Comparison of ENCODE assay signal across 20 mouse cellular contexts in the genomic region with DNA sequence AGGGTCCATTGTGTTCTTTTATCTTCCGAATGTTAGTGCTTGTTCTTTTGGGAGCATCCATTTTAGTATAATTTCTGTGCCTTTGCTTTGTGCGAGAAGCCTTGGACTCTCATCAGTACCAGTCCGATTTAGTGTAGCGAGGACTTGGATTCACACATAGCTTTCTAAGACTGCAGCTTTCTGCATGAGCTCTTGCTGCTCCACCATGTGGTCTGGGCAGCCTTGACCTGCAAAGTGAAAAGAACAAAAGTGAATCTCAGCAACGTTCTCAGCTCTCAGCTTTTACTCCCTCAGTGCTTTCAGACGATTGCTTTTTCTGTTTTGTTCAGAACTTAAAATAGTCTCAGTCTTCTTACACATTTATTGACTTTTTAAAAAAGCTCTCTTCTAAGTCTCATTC.
A peak's percentile ranks its signal among the peaks of the same experiment; 100 is the strongest.
DNase-seq lines count a peak whose midpoint lies in the region; ATAC-seq and TF ChIP-seq lines count a peak whose summit lies in the region.
"Had no signal": no experiment of that assay in that cellular context is flagged by ENCODE, and none has a peak within 500 bp of the region (broad histone marks: within the 10 kb centered on the region; RNA-seq: fewer than 3 reads in every experiment).

No protein-coding gene starts in this region.

- in situ Hi-C loops in CH12.LX (cut with MboI; ENCODE audit: low pct_ligation_motif_present, low pct_unique_long_range_greater_than_20kb, low sequenced_read_pairs), result no loop called here

- TF ChIP-seq EP300 in CH12.LX (IDR thresholded peaks at IDR 0.05; ENCODE audit: low read length), result no peak

- H3K4me2 ChIP-seq in kidney, embryonic 14.5 days (replicated peaks; ENCODE audit: low read depth, low read length), result no peak overlapping the region
- no peak overlapping the region for H3K4me2 ChIP-seq in CH12.LX (ENCODE audit: insufficient read depth, low read depth, poor library complexity, severe bottlenecking)
- H3K4me2 ChIP-seq: forebrain, embryonic 15.5 days; limb, embryonic 12.5 days; liver, embryonic 13.5 days; lung, embryonic 15.5 days; neural tube, embryonic 12.5 days had no signal

- H3K9me3 ChIP-seq in kidney, embryonic 14.5 days (ENCODE audit: control insufficient read depth, low read length), result no peaks in the 10 kb centered on the region
- no peaks in the 10 kb centered on the region for H3K9me3 ChIP-seq in CH12.LX (replicated peaks; ENCODE audit: low read length)
- H3K9me3 ChIP-seq: embryonic facial prominence, embryonic 10.5 days; forebrain, embryonic 15.5 days; hindbrain, embryonic 10.5 days; limb, embryonic 12.5 days; liver, embryonic 13.5 days; lung, embryonic 15.5 days; neural tube, embryonic 12.5 days had no signal

- no peaks in the 10 kb centered on the region for H3K36me3 ChIP-seq in kidney, adult 2 months (ENCODE audit: control insufficient read depth, insufficient read depth, low read length)
- H3K36me3 ChIP-seq in kidney, embryonic 14.5 days (ENCODE audit: control insufficient read depth, insufficient read depth, low read length), result no peaks in the 10 kb centered on the region
- peaks cover 0 to 2% of the 10 kb centered on the region in 2 experiments for H3K36me3 ChIP-seq in CH12.LX (replicated peaks in 1 of 2; ENCODE audit: control insufficient read depth in 1 of 2, insufficient read depth in 1 of 2, low read length in 1 of 2)
- H3K36me3 ChIP-seq: embryonic facial prominence, embryonic 10.5 days; forebrain, embryonic 15.5 days; hindbrain, embryonic 10.5 days; limb, embryonic 12.5 days; liver, embryonic 13.5 days; lung, embryonic 15.5 days; neural tube, embryonic 12.5 days had no signal

- no peak for ATAC-seq in kidney, embryonic 14.5 days (ENCODE audit: low FRiP score, low TSS enrichment)
- ATAC-seq: forebrain, embryonic 15.5 days had no signal

- H3K4me3 ChIP-seq in gastrocnemius, adult 2 months, result no peak overlapping the region
- no peak overlapping the region for H3K4me3 ChIP-seq in kidney, adult 2 months (ENCODE audit: insufficient read depth, low read depth, low read length)
- H3K4me3 ChIP-seq in kidney, embryonic 14.5 days (ENCODE audit: low read length), result no peak overlapping the region
- no peak overlapping the region for H3K4me3 ChIP-seq in CH12.LX (replicated peaks in 1 of 3; ENCODE audit: low read depth in 2 of 3, low read length in 2 of 3, poor library complexity in 1 of 3)
- H3K4me3 ChIP-seq: embryonic facial prominence, embryonic 10.5 days; forebrain, embryonic 15.5 days; hindbrain, embryonic 10.5 days; limb, embryonic 12.5 days; liver, embryonic 13.5 days; lung, embryonic 15.5 days; neural tube, embryonic 12.5 days had no signal

- no peak overlapping the region for H3K9ac ChIP-seq in kidney, embryonic 14.5 days (ENCODE audit: low read depth, low read length)
- H3K9ac ChIP-seq in CH12.LX (ENCODE audit: insufficient read depth, low read depth), result no peak overlapping the region
- H3K9ac ChIP-seq: forebrain, embryonic 15.5 days; limb, embryonic 12.5 days; liver, embryonic 13.5 days; lung, embryonic 15.5 days; neural tube, embryonic 12.5 days had no signal

- peak; percentile 11; the same call in 1 of the 2 replicates for TF ChIP-seq CTCF in gastrocnemius, adult 2 months (IDR thresholded peaks at IDR 0.05)
- TF ChIP-seq CTCF in kidney, adult 2 months (conservative IDR thresholded peaks at IDR 0.05; ENCODE audit: insufficient read depth, insufficient read length, low read depth, low read length), result 0 out of 2 replicates have a peak, but pooled peaks have one; percentile 14
- no peak for TF ChIP-seq CTCF in CH12.LX (conservative IDR thresholded peaks at IDR 0.05 in 1 of 2, IDR thresholded peaks at IDR 0.05 in 1 of 2; ENCODE audit: low read depth in 2 of 2, low read length in 2 of 2)

- H3K27me3 ChIP-seq in kidney, adult 2 months (replicated peaks; ENCODE audit: control insufficient read depth, insufficient read depth, low read length), result no peaks in the 10 kb centered on the region
- no peaks in the 10 kb centered on the region for H3K27me3 ChIP-seq in kidney, embryonic 14.5 days (ENCODE audit: control insufficient read depth, insufficient read depth, low read length)
- no peaks in the 10 kb centered on the region for H3K27me3 ChIP-seq in CH12.LX (replicated peaks)
- H3K27me3 ChIP-seq: forebrain, embryonic 15.5 days; limb, embryonic 12.5 days; liver, embryonic 13.5 days; lung, embryonic 15.5 days; neural tube, embryonic 12.5 days had no signal

- no peak overlapping the region for H3K27ac ChIP-seq in gastrocnemius, adult 2 months
- no peak overlapping the region for H3K27ac ChIP-seq in kidney, adult 2 months (ENCODE audit: insufficient read depth, low read depth, low read length)
- H3K27ac ChIP-seq in kidney, embryonic 14.5 days (ENCODE audit: low read depth, low read length), result no peak overlapping the region; the same call in 1 of the 2 replicates
- no peak overlapping the region for H3K27ac ChIP-seq in CH12.LX (ENCODE audit: insufficient read depth, low read depth)
- H3K27ac ChIP-seq: embryonic facial prominence, embryonic 10.5 days; forebrain, embryonic 15.5 days; limb, embryonic 12.5 days; liver, embryonic 13.5 days; lung, embryonic 15.5 days; neural tube, embryonic 12.5 days had no signal

- dilution Hi-C loops in CH12.LX (cut with MboI; ENCODE audit: extremely low pct_ligation_motif_present, extremely low pct_unique_long_range_greater_than_20kb, low sequenced_read_pairs), result no loop called here

- peaks cover 3% of the 10 kb centered on the region; the same call in 1 of the 2 replicates for H3K79me2 ChIP-seq in CH12.LX (replicated peaks; ENCODE audit: control insufficient read depth, extremely low read depth, insufficient read depth, poor library complexity, severe bottlenecking)

- TF ChIP-seq POLR2A in kidney, adult 2 months (IDR thresholded peaks at IDR 0.05; ENCODE audit: low read depth, low read length), result no peak
- no peak for TF ChIP-seq POLR2A in CH12.LX (IDR thresholded peaks at IDR 0.05; ENCODE audit: low read depth, low read length)

- no peak for TF ChIP-seq RAD21 in CH12.LX (IDR thresholded peaks at IDR 0.05; ENCODE audit: low read depth, low read length)

- 51% methylated on average over 6 of the region's 6 CpGs for WGBS in kidney, adult 2 months
- WGBS in kidney, embryonic 14.5 days, result 58% methylated on average over 6 of the region's 6 CpGs

- peaks cover 27% of the 10 kb centered on the region for H3K4me1 ChIP-seq in kidney, adult 2 months (ENCODE audit: control insufficient read depth, insufficient read depth, low read length)
- peaks cover 32% of the 10 kb centered on the region for H3K4me1 ChIP-seq in kidney, embryonic 14.5 days (ENCODE audit: control insufficient read depth, insufficient read depth, low read length)
- peaks cover 0 to 11% of the 10 kb centered on the region in 2 experiments; a peak in 2 of 4 replicates for H3K4me1 ChIP-seq in CH12.LX (ENCODE audit: control insufficient read depth in 1 of 2, insufficient read depth in 2 of 2)
- H3K4me1 ChIP-seq: forebrain, embryonic 15.5 days had no signal

- intact Hi-C loops in gastrocnemius, adult 2 months (cut with DNase I), result no loop called here

- DNase-seq in gastrocnemius, adult 2 months, result no peak
- no peak for DNase-seq in gastrocnemius, adult 8-10 months (ENCODE audit: low spot score in 2 of 2)
- no peak for DNase-seq in kidney, adult 2 months
- DNase-seq in CH12.LX (ENCODE audit: extremely low read depth) (no peak), MN1 (ENCODE audit: low spot score) (no peak)
- peak; percentile 37 for DNase-seq in adrenal gland, postnatal 14 days
- no peak for DNase-seq in layer of hippocampus, adult 18-20 months (ENCODE audit: low spot score in 2 of 2)
- DNase-seq: cerebellum, adult 9-11 months; kidney, postnatal 10 days; layer of hippocampus, adult 9-11 months; liver, embryonic 13.5 days; spleen, adult 18-20 months; thymus, postnatal 14 days had no signal

TF ChIP-seq in CH12.LX, 34 proteins besides CTCF, POLR2A, EP300 and RAD21:
- no peak for TF ChIP-seq USF2 (conservative IDR thresholded peaks at IDR 0.05; ENCODE audit: low read depth, low read length)
- TF ChIP-seq SMC3 (IDR thresholded peaks at IDR 0.05; ENCODE audit: low read depth, low read length), result peak; percentile 16; the same call in 1 of the 2 replicates
- no peak for TF ChIP-seq RCOR1 (conservative IDR thresholded peaks at IDR 0.05; ENCODE audit: low read depth, low read length)
- TF ChIP-seq MYC (IDR thresholded peaks at IDR 0.05; ENCODE audit: low read depth, low read length), result no peak
TF ChIP-seq in CH12.LX: peak in this region for 1.

Comparison
In these comparisons a context has a peak if more than half of its experiments do, and no peak if none do; other contexts are left out.
1. CTCF ChIP-seq: peak in gastrocnemius, adult 2 months (single experiment) and kidney, adult 2 months (single experiment); none in CH12.LX (0 of 2).